In the genomic region with DNA sequence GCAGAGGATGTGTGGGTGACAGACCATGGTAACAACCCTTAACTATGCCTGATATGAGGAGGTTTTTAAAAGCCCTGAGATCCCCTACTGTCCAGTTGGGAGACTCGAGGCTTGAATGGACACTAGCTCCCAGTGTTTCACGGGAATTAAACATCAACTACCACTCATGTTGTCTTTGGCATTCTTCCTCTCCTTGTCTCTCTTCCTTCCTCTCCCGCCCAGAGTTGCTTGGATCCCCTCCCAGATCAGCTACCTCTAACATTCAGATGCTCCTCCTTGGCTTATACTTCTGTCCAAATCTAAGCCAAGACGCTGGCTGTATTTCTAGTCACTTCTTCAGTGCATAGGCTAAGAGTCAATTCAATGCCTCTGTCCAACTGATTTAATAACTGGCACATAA, we compare ENCODE assay signal across 10 mouse cellular contexts. TPM values are rescaled to one million over a fixed set of nuclear protein-coding genes. Genes with fewer than 3 reads are reported as not detected.
DNase-seq lines count a peak whose midpoint lies in the region; ATAC-seq and TF ChIP-seq lines count a peak whose summit lies in the region.
"Had no signal": no experiment of that assay in that cellular context is flagged by ENCODE, and none has a peak within 500 bp of the region (broad histone marks: within the 10 kb centered on the region; RNA-seq: fewer than 3 reads in every experiment).

No protein-coding gene starts in this region.

- H3K27me3 ChIP-seq in midbrain, postnatal 0 days (ENCODE audit: insufficient read depth, low read length), result no peaks in the 10 kb centered on the region
- no peaks in the 10 kb centered on the region for H3K27me3 ChIP-seq in midbrain, embryonic 15.5 days (replicated peaks)
- H3K27me3 ChIP-seq in kidney, adult 2 months (replicated peaks; ENCODE audit: control insufficient read depth, insufficient read depth, low read length), result no peaks in the 10 kb centered on the region
- H3K27me3 ChIP-seq in liver, postnatal 0 days (ENCODE audit: insufficient read depth, low read length), result no peaks in the 10 kb centered on the region
- H3K27me3 ChIP-seq: forebrain, embryonic 12.5 days; liver, embryonic 13.5 days had no signal

- TF ChIP-seq EP300 in liver, postnatal 0 days (IDR thresholded peaks at IDR 0.05; ENCODE audit: low read depth), result no peak

- H3K9me3 ChIP-seq in midbrain, postnatal 0 days (ENCODE audit: low read length), result 0 out of 2 replicates have a peak, but pooled peaks cover 3% of the 10 kb centered on the region
- H3K9me3 ChIP-seq in midbrain, embryonic 15.5 days, result no peaks in the 10 kb centered on the region
- no peaks in the 10 kb centered on the region; the same call in 1 of the 2 replicates for H3K9me3 ChIP-seq in liver, postnatal 0 days (ENCODE audit: low read length)
- H3K9me3 ChIP-seq: forebrain, embryonic 12.5 days; liver, embryonic 13.5 days had no signal

- H3K4me3 ChIP-seq in midbrain, postnatal 0 days (ENCODE audit: low read depth, low read length), result no peak overlapping the region
- no peak overlapping the region for H3K4me3 ChIP-seq in midbrain, embryonic 15.5 days
- H3K4me3 ChIP-seq in kidney, adult 2 months (ENCODE audit: insufficient read depth, low read depth, low read length), result no peak overlapping the region
- no peak overlapping the region for H3K4me3 ChIP-seq in liver, postnatal 0 days (ENCODE audit: low read depth, low read length)
- H3K4me3 ChIP-seq: forebrain, embryonic 12.5 days; liver, embryonic 13.5 days had no signal

- TF ChIP-seq POLR2A in kidney, adult 2 months (IDR thresholded peaks at IDR 0.05; ENCODE audit: low read depth, low read length), result no peak

- no peaks in the 10 kb centered on the region for H3K4me1 ChIP-seq in midbrain, postnatal 0 days (ENCODE audit: insufficient read depth, low read length)
- H3K4me1 ChIP-seq in midbrain, embryonic 15.5 days, result no peaks in the 10 kb centered on the region
- H3K4me1 ChIP-seq in kidney, adult 2 months (ENCODE audit: control insufficient read depth, insufficient read depth, low read length), result peaks cover 3% of the 10 kb centered on the region; the same call in 1 of the 2 replicates
- H3K4me1 ChIP-seq in liver, postnatal 0 days (ENCODE audit: insufficient read depth), result no peaks in the 10 kb centered on the region
- H3K4me1 ChIP-seq: forebrain, embryonic 12.5 days; liver, embryonic 13.5 days had no signal

- no peak for TF ChIP-seq CTCF in midbrain, postnatal 0 days (IDR thresholded peaks at IDR 0.05)
- TF ChIP-seq CTCF in kidney, adult 2 months (conservative IDR thresholded peaks at IDR 0.05; ENCODE audit: insufficient read depth, insufficient read length, low read depth, low read length), result no peak
- no peak for TF ChIP-seq CTCF in liver, postnatal 0 days (IDR thresholded peaks at IDR 0.05; ENCODE audit: low read depth)

- no peak overlapping the region for H3K4me2 ChIP-seq in midbrain, postnatal 0 days (ENCODE audit: low read depth, low read length, poor library complexity, severe bottlenecking)
- no peak overlapping the region for H3K4me2 ChIP-seq in midbrain, embryonic 15.5 days
- H3K4me2 ChIP-seq in liver, postnatal 0 days (ENCODE audit: low read depth, low read length), result no peak overlapping the region
- H3K4me2 ChIP-seq: forebrain, embryonic 12.5 days; liver, embryonic 13.5 days had no signal

- ATAC-seq in midbrain, postnatal 0 days (ENCODE audit: low FRiP score), result no peak
- ATAC-seq in midbrain, embryonic 15.5 days (replicated peaks), result no peak
- no peak for ATAC-seq in liver, postnatal 0 days

- no peak overlapping the region for H3K9ac ChIP-seq in midbrain, postnatal 0 days (replicated peaks; ENCODE audit: low read length, poor library complexity, severe bottlenecking)
- H3K9ac ChIP-seq in midbrain, embryonic 15.5 days, result no peak overlapping the region
- H3K9ac ChIP-seq in liver, postnatal 0 days (replicated peaks), result no peak overlapping the region
- H3K9ac ChIP-seq: forebrain, embryonic 12.5 days; liver, embryonic 13.5 days had no signal

- WGBS in midbrain, postnatal 0 days, result 79% methylated on average over 4 of the region's 4 CpGs
- WGBS in midbrain, embryonic 15.5 days, result 79% methylated on average over 4 of the region's 4 CpGs
- WGBS in kidney, adult 2 months, result 33% methylated on average over 4 of the region's 4 CpGs
- 58% methylated on average over 4 of the region's 4 CpGs for WGBS in liver, postnatal 0 days (ENCODE audit: insufficient replicate concordance)

- 0 out of 2 replicates have a peak overlapping the region, but pooled peaks have one; percentile 26 for H3K27ac ChIP-seq in midbrain, postnatal 0 days (ENCODE audit: low read depth, low read length)
- no peak overlapping the region for H3K27ac ChIP-seq in midbrain, embryonic 15.5 days
- H3K27ac ChIP-seq in kidney, adult 2 months (ENCODE audit: insufficient read depth, low read depth, low read length), result peak overlapping the region; percentile 80
- no peak overlapping the region for H3K27ac ChIP-seq in liver, postnatal 0 days (ENCODE audit: low read depth)
- H3K27ac ChIP-seq: forebrain, embryonic 12.5 days; liver, embryonic 13.5 days had no signal

- no peaks in the 10 kb centered on the region for H3K36me3 ChIP-seq in midbrain, postnatal 0 days (ENCODE audit: insufficient read depth, low read length)
- H3K36me3 ChIP-seq in midbrain, embryonic 15.5 days (replicated peaks), result no peaks in the 10 kb centered on the region
- H3K36me3 ChIP-seq in kidney, adult 2 months (ENCODE audit: control insufficient read depth, insufficient read depth, low read length), result no peaks in the 10 kb centered on the region
- H3K36me3 ChIP-seq in liver, postnatal 0 days (replicated peaks; ENCODE audit: insufficient read depth, low read length), result no peaks in the 10 kb centered on the region
- H3K36me3 ChIP-seq: forebrain, embryonic 12.5 days; liver, embryonic 13.5 days had no signal

- peak; percentile 74 to 78 for DNase-seq in cerebellum, postnatal 10 days
- DNase-seq in cerebellum, adult 8-10 months, result no peak
- peak; percentile 45 for DNase-seq in midbrain, postnatal 0 days (ENCODE audit: low spot score)
- peak; percentile 81 for DNase-seq in kidney, adult 2 months
- peak; percentile 54 for DNase-seq in skeletal muscle tissue, adult 2 months (ENCODE audit: low read depth, low spot score)
- no peak for DNase-seq in liver, postnatal 0 days
- DNase-seq in urinary bladder, postnatal 36 days (ENCODE audit: low spot score in 2 of 2), result no peak
- DNase-seq: liver, embryonic 13.5 days had no signal

RNA-seq across cellular contexts. Expression of a gene that starts 9.9 kb away (rescaled TPM):
- 5.7 and 5.9 TPM in 2 replicates for total RNA-seq in midbrain, postnatal 0 days (2014; rRNA removed)
- polyA plus RNA-seq in midbrain, postnatal 0 days (2015; fragmentation: Nextera tagmentation; extraction: Ambion mirVana), result 0.75 and 0.85 TPM in 2 replicates
- 0.76 and 0.83 TPM in 2 replicates for polyA plus RNA-seq in midbrain, embryonic 15.5 days (2015; fragmentation: Nextera tagmentation; extraction: Ambion mirVana)
- polyA plus RNA-seq in kidney, adult 2 months (2012; rRNA removed), result 8.9 and 10.6 TPM in 2 replicates
- polyA plus RNA-seq in liver, postnatal 0 days (2015; fragmentation: Nextera tagmentation; extraction: Ambion mirVana), result 0.11 and 0.12 TPM in 2 replicates

Comparison
In these comparisons a context has a peak if more than half of its experiments do, and no peak if none do; other contexts are left out.
1. DNase-seq: peak in cerebellum, postnatal 10 days (2 of 2), midbrain, postnatal 0 days (single experiment), kidney, adult 2 months (single experiment) and skeletal muscle tissue, adult 2 months (single experiment); none in cerebellum, adult 8-10 months (single experiment), liver, postnatal 0 days (single experiment) and urinary bladder, postnatal 36 days (0 of 2).
2. H3K27ac ChIP-seq: peak in midbrain, postnatal 0 days (single experiment) and kidney, adult 2 months (single experiment); none in midbrain, embryonic 15.5 days (single experiment) and liver, postnatal 0 days (single experiment).